Mouse (Mus musculus): ENCODE data around the gene Polr3a. TPM values are rescaled to one million over a fixed set of nuclear protein-coding genes. Genes with fewer than 3 reads are reported as not detected.

Polr3a gene
- polyA plus RNA-seq, 1 experiment from 2014 or later = 14.0 TPM

DNA sequence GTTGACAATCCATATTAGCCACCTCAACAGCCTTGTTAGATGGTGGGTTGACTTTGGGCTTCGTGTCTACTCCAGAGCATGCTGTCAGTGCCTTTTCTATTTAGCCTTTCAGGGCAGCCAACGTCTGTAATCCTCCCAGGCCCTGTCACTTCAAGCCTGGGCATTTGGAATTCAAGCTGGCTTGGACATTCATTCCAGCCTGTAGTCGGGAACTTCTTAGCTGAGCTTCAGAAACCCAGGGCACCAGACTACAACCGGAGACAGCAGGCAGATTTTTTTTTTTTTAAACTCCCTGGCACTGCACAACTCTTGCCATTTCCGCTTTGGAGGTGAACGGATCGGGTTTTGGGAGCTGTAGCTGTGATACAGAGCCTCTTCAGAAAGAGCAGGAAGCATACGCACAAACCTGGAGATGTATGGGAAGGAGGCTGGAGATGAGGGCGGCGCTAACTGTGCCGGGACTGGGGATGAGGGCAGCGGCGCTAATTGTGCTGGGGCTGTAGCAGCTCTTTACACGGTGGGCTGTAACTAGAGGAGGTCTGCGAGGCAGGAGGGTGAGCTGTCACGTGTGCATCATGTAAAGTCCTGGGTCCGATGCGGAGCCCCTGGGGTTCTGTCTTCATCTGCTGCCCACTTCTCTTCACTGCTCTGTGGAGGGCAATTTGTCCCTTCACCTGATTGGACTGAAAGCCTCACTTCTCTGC, 21.4 kb upstream of the Polr3a start:
- Histone ChIP-seq H3K9ac (no peak overlapping the region), H3K27ac (no peak overlapping the region), H3K4me1 (replicated peaks) (peaks cover 10% of the 10 kb centered on the region; the same call in 1 of the 2 replicates), H3K4me3 (replicated peaks) (no peak overlapping the region), H3K4me2 (replicated peaks) (peak overlapping the region; percentile 43), H3K9me3 (no peaks in the 10 kb centered on the region), H3K27me3 (replicated peaks) (no peaks in the 10 kb centered on the region), H3K36me3 (no peaks in the 10 kb centered on the region)
- 25% methylated on average over 18 of the region's 18 CpGs for WGBS
- no peak for ATAC-seq

DNA sequence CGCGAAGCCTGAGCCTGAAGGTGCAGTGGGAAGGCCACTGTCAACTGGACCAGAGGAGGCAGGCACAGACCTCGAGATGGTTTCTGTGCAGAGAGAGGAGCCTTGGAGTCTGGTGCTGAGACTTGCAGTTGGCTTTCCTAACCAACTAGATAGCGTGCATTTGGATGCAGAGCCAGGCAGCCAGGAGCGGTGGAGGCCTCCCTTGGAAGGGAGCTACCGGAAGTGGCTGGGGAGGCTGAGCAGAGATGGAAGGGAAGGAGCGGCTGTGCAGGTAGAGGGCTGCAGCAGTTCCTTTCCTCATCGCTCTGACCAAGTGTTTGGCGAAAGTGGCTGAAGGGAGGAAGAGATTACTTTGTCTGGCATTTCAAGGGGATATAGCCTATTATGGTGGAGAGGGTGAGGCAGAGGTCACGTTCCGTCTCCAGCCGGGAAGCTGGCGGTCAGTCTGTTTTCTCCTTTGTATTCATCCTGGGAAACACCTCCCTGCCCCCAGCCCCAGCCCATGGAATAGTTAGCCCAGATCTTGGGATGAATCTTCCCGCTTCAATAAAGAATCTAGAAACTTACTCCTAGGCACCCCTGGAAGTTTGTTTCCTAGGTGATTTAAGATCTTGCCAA, 20.7 kb upstream of the Polr3a start:
- no peak overlapping the region for H3K9ac ChIP-seq
- 0 out of 2 replicates have a peak overlapping the region, but pooled peaks have one; percentile 48 for H3K27ac ChIP-seq
- 0 out of 2 replicates have a peak overlapping the region, but pooled peaks have one; percentile 16 for H3K4me2 ChIP-seq (replicated peaks)
- H3K4me3 ChIP-seq (replicated peaks) = no peak overlapping the region
- 0 out of 2 replicates have a peak, but pooled peaks have one; percentile 28 for ATAC-seq
- H3K27me3 ChIP-seq (replicated peaks) = no peaks in the 10 kb centered on the region
- no peaks in the 10 kb centered on the region for H3K36me3 ChIP-seq
- H3K9me3 ChIP-seq = no peaks in the 10 kb centered on the region
- H3K4me1 ChIP-seq (replicated peaks) = peaks cover 10% of the 10 kb centered on the region; the same call in 1 of the 2 replicates
- WGBS = 28% methylated on average over 14 of the region's 14 CpGs

DNA sequence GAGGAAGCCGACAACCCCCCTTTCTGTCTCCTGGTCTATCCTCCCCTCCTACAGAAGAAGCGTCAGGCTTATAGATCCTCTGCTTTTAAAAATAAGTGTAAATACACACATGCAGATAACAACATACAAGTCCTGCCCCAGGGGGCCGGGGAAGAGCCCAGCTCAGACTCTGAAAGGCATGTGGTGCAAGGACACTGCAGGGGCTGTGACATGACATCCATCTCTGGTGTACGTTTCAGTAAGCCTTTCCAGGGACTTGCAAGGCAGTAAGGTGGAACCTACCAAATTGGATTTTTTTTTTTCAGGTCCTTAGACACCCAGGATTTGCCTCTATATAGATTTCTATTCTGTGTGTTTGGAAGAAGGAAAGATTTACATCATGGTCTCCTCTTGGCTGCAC, 14.4 kb upstream of the Polr3a start:
- Histone ChIP-seq H3K9me3 (no peaks in the 10 kb centered on the region), H3K9ac (0 out of 2 replicates have a peak overlapping the region, but pooled peaks have one; percentile 20), H3K4me2 (replicated peaks) (no peak overlapping the region), H3K27ac (peak overlapping the region; percentile 66; the same call in 1 of the 2 replicates), H3K4me1 (replicated peaks) (peaks cover 5% of the 10 kb centered on the region), H3K36me3 (peaks cover 26% of the 10 kb centered on the region), H3K27me3 (replicated peaks) (no peaks in the 10 kb centered on the region), H3K4me3 (replicated peaks) (no peak overlapping the region)
- WGBS = 50% methylated on average over 4 of the region's 4 CpGs
- no peak for ATAC-seq

DNA sequence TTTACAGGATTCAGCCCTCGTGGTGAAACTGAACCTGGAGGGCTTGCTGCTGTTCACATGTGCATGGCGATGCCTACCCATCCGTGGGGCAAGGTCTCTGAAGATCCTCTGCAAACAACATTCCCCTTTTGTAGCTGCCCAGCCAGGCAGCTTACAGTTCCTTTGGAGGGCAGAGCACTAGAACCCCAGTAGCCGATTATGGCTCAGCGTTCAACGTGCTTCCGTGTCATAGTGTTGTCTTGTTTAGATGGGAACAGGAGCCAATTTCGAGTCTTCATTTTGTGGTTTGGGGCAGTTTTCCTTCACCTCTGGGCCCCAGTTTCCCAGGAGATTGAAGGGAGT, 14.0 kb upstream of the Polr3a start:
- H3K9me3 ChIP-seq = no peaks in the 10 kb centered on the region
- no peak overlapping the region for H3K4me3 ChIP-seq (replicated peaks)
- H3K9ac ChIP-seq = peak overlapping the region; percentile 20; the same call in 1 of the 2 replicates
- peak overlapping the region; percentile 66; the same call in 1 of the 2 replicates for H3K27ac ChIP-seq
- peaks cover 5% of the 10 kb centered on the region for H3K4me1 ChIP-seq (replicated peaks)
- no peaks in the 10 kb centered on the region for H3K27me3 ChIP-seq (replicated peaks)
- peaks cover 31% of the 10 kb centered on the region for H3K36me3 ChIP-seq
- peak overlapping the region; percentile 22; the same call in 1 of the 2 replicates for H3K4me2 ChIP-seq (replicated peaks)
- WGBS = 11% methylated on average over 8 of the region's 8 CpGs
- ATAC-seq = no peak; the same call in 1 of the 2 replicates

DNA sequence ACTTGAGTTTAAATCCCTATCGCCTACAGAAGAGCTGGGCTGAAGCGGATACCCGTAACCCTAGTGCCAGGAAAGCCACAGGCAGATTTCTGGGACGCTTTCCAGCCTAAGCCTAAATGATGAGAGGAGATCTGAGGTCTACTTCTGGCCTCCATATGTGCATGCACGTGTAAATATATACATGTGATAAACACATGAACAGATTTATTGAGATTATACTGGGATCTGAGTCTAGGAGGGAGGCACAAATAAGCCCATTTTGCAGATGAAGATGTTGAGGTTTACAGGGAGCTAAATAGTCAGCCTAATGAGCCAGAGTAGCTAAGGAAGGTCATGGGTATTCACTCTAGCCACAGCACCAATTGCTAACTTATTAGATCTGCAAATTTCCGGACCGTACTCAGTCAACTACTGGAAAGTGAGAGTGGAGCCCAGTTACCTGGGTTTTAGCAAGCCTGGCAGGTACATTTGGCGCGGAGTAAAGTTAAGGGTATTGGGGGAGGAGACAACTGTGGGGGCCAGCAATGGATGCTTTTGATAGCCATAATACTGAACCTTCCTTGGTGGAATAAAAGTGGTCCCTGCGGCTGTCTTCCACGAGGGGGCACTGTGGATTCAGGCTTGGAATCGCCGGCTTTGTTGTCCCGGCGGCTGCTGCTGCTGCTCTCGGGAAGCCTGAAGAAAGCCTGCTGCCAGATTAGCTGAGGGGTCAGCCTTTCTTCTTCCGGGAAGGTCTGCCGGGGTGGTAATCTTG, 13.4 kb upstream of the Polr3a start:
- Histone ChIP-seq H3K27ac (peak overlapping the region; percentile 66; the same call in 1 of the 2 replicates), H3K27me3 (replicated peaks) (no peaks in the 10 kb centered on the region), H3K9me3 (no peaks in the 10 kb centered on the region), H3K9ac (peak overlapping the region; percentile 20; the same call in 1 of the 2 replicates), H3K4me1 (replicated peaks) (peaks cover 5% of the 10 kb centered on the region), H3K36me3 (peaks cover 34% of the 10 kb centered on the region), H3K4me3 (replicated peaks) (no peak overlapping the region), H3K4me2 (replicated peaks) (peak overlapping the region; percentile 22; the same call in 1 of the 2 replicates)
- ATAC-seq = peak; percentile 75
- WGBS = 18% methylated on average over 18 of the region's 18 CpGs

DNA sequence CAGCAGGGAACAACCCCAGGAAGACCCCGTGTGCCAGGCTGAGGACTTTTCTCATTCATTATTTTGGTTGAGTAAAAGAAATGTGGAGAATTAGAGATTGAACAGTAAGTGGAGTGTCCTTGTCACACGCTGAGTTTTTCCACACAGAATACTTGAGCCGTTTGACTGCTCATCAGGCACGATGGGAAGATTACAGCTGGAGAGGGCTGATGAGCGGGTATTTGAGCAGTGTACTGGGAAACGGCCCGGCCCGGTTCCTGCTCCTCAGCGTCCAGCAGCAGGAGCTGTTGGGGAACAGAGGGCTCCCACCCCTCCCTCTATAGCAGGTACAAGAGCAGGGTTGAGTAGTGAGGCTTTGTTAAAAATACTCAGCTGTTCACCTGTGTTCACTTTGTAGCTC, 12.6 kb upstream of the Polr3a start:
- H3K36me3 ChIP-seq = peaks cover 40% of the 10 kb centered on the region
- H3K9ac ChIP-seq = no peak overlapping the region
- no peak for ATAC-seq

DNA sequence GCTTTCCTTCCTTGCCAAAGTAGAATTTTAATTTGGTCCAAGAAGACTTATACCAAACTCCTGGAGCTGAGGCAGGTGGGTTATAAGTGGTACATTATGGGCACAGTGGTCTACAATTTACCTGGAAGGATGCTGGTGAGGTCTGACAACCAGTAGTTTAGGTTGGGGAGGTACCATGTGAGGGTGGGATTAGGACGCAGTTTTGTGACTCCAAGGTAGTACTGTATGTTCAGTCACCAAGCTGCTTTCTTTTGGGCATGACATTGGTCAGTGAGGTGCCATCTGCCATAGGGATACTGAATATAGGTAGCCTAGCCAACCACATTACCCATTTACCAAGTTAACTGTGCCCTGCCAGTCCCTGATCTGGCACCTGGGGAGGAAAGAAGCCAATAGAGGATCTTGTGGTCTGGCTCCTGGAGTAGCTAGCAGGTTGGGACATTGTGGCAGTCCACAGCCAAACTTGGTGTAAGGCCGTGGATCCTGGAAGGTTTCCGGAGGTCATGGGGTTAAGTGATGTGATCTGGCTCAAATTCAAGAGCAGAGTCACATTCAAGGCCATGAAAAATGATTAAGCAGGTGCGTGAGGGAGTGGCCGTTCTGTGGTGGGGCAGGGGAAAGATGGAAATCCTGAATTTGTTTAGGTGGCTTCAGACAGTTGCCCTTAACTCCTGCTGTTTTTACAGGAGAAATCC, 11.8 kb upstream of the Polr3a start:
- no peaks in the 10 kb centered on the region for H3K27me3 ChIP-seq (replicated peaks)
- no peak overlapping the region for H3K4me2 ChIP-seq (replicated peaks)
- 59% methylated on average over 5 of the region's 5 CpGs for WGBS
- H3K9me3 ChIP-seq = no peaks in the 10 kb centered on the region
- peaks cover 14% of the 10 kb centered on the region for H3K4me1 ChIP-seq (replicated peaks)
- no peak for ATAC-seq
- peaks cover 45% of the 10 kb centered on the region for H3K36me3 ChIP-seq
- H3K27ac ChIP-seq = 0 out of 2 replicates have a peak overlapping the region, but pooled peaks have one; percentile 2
- no peak overlapping the region for H3K4me3 ChIP-seq (replicated peaks)
- no peak overlapping the region for H3K9ac ChIP-seq

More for the DNA sequence above, 12.6 kb upstream of the Polr3a start:
- peaks cover 8% of the 10 kb centered on the region for H3K4me1 ChIP-seq (replicated peaks)
- no peak overlapping the region for H3K4me2 ChIP-seq (replicated peaks)
- H3K27ac ChIP-seq = 0 out of 2 replicates have a peak overlapping the region, but pooled peaks have one; percentile 2
- WGBS = 33% methylated on average over 9 of the region's 9 CpGs
- no peaks in the 10 kb centered on the region for H3K27me3 ChIP-seq (replicated peaks)
- H3K4me3 ChIP-seq (replicated peaks) = no peak overlapping the region
- no peaks in the 10 kb centered on the region for H3K9me3 ChIP-seq

DNA sequence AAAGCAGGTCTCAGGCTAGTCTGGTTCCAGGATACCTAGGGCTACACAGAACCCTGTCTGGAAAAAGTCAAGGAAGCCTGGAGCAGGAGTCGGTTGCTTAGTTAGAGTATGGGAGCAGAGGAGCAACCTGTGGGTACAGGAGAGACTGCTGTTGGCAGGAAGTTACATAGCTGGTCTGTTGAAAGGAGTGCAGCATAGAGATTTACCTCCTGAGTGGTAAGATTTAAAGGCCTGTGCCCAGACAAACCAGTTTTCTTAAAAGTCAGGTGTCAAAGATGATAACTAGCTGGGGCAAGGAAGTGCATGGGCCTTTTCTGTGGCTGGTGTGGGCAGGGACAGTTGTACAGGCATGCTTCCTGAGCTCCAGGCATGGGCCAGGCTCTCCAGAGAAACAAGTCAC, 10.6 kb upstream of the Polr3a start:
- Histone ChIP-seq H3K9ac (no peak overlapping the region), H3K9me3 (no peaks in the 10 kb centered on the region), H3K27ac (no peak overlapping the region), H3K4me2 (replicated peaks) (no peak overlapping the region), H3K4me3 (replicated peaks) (no peak overlapping the region), H3K4me1 (replicated peaks) (peaks cover 24% of the 10 kb centered on the region), H3K27me3 (replicated peaks) (no peaks in the 10 kb centered on the region), H3K36me3 (peaks cover 50% of the 10 kb centered on the region)
- no peak for ATAC-seq
- WGBS = 82% methylated on average over 1 of the region's 1 CpGs

DNA sequence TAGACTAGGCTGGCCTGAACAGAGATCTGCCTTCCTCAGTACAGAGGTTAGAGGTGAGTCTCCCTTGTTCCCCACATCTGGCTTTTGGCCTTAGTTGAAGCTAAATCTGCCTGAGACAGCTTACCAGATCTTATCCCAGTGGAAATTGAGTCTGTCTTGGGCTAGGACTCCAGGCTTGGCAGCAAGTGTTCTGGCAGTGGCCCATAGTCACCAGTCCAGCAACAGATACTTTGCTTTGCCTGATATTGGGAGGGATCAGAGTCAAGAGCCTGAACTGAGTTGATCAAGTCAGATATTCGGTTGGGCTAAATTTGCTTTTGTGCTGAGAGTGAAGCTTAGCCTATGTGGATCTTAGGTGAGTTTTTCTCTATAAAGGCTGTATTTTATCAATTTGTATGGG, 9.6 kb upstream of the Polr3a start:
- Histone ChIP-seq H3K27me3 (replicated peaks) (no peaks in the 10 kb centered on the region), H3K4me3 (replicated peaks) (no peak overlapping the region), H3K36me3 (peaks cover 54% of the 10 kb centered on the region), H3K4me1 (replicated peaks) (peaks cover 29% of the 10 kb centered on the region), H3K9ac (no peak overlapping the region), H3K9me3 (no peaks in the 10 kb centered on the region), H3K4me2 (replicated peaks) (no peak overlapping the region), H3K27ac (no peak overlapping the region)
- no peak for ATAC-seq
- 85% methylated on average over 1 of the region's 1 CpGs for WGBS

DNA sequence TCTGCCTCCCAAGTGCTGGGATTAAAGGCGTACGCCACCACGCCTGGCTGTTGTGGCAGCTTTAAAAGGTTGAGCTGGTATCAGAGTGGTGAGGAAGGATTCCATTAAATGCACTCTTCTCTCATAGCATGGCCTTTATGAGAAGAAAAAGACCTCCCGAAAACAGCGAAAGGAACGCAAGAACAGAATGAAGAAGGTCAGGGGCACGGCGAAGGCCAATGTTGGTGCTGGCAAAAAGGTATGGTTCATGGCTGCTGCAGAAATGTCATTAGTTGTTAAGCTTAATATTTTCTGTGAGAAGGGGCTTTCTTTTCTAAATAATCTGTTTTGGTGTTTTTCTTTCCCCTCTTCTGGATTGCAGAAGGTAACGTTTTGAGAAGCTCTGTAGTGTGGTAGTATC, 6.4 kb upstream of the Polr3a start:
- Histone ChIP-seq H3K36me3 (peaks cover 46% of the 10 kb centered on the region), H3K4me3 (replicated peaks) (peak overlapping the region; percentile 88)
- 78% methylated on average over 9 of the region's 9 CpGs for WGBS

DNA sequence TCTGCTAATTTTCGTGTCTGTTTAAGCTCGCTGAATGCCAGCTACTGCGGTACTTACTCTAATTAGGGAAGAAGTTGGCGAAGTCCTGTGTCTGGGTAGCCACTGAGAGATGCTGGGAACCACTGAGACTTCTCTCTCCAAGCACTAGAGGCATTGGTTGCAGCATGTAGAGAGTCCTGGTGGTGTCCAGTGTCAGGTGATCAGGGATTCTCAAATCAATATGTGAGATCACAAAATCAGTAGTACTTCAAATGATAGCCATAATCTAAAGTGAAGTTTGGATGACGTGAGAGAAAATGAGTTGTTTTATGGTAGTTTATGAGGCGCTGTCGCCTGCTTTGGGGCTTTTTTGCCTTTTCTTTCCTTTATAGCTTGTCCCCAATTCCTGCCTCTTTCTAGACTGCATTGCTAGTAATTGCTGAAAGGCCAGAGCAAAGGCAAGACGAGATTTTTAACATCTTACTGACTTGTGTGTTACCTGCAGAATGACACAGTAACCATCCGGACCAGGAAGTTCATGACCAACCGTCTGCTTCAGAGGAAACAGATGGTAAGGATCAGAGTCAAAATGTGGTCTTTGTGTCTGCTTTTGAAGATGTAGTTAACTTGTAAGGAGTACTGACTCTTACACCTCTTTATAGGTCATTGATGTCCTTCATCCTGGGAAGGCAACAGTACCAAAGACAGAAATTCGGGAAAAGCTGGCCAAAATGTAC, 4.6 kb upstream of the Polr3a start:
- Histone ChIP-seq H3K4me3 (replicated peaks) (peak overlapping the region; percentile 88), H3K27me3 (replicated peaks) (no peaks in the 10 kb centered on the region), H3K9ac (peak overlapping the region; percentile 98), H3K4me1 (replicated peaks) (peaks cover 27% of the 10 kb centered on the region), H3K27ac (peak overlapping the region; percentile 68), H3K4me2 (replicated peaks) (peak overlapping the region; percentile 71), H3K36me3 (peaks cover 30% of the 10 kb centered on the region), H3K9me3 (no peaks in the 10 kb centered on the region)
- 2% methylated on average over 11 of the region's 11 CpGs for WGBS
- no peak for ATAC-seq

More for the DNA sequence above, 6.4 kb upstream of the Polr3a start:
- H3K9ac ChIP-seq = no peak overlapping the region; the same call in 1 of the 2 replicates
- H3K27me3 ChIP-seq (replicated peaks) = no peaks in the 10 kb centered on the region
- no peak for ATAC-seq
- H3K27ac ChIP-seq = no peak overlapping the region
- no peaks in the 10 kb centered on the region for H3K9me3 ChIP-seq
- H3K4me1 ChIP-seq (replicated peaks) = peaks cover 27% of the 10 kb centered on the region
- H3K4me2 ChIP-seq (replicated peaks) = peak overlapping the region; percentile 71

Data from intestine, embryonic 15.5 days (tissue).